Mouse (Mus musculus): ENCODE measurements at regions not wholly inside any gene's neighbourhood (a gene's known extent, or its start where the extent isn't known, plus 50 kb on each side); places are given as distances from the start of the nearest gene placed in this dataset.

DNA sequence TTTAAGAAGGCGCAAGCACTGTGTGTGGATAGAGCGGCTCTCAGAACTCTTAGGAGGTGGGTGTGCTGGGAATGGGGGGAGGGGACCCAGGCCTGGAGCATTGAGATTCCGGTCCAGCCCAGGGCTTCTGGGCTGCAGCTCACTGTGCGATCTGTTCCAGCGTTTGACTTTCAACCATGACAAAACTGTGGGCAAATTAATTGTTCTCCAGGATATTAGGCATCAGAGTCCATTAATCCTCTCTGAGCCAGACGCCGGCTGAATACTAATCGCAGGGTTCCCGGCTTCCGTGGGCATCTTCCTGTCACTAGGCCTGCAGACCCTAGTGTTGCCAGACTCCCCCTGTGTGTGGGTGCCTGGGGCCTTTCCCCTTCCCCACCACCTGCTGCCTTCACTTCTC, 73.3 kb upstream of the Gm26897 start:
- DNase-seq, result no peak

DNA sequence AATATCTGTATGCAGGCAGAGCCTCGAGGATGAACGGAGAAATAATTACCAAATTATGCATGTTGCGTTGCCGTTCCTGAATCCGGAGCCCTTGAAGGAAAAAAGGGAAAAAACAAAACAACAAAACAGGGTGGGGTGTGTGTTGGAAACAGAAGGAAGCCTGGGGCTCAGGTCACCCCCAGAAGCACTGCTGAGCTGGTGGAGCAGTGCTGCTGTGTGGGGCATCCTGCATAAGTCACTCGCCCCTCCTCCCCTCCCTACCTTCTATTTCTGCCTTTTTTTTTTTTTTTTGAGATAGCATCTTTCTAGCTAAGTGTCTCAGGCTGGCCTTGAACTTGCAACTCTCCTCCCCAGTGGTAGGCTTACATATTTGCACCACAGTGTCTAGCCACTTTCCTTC, 72.8 kb upstream of the Gm26897 start:
- no peak for DNase-seq

DNA sequence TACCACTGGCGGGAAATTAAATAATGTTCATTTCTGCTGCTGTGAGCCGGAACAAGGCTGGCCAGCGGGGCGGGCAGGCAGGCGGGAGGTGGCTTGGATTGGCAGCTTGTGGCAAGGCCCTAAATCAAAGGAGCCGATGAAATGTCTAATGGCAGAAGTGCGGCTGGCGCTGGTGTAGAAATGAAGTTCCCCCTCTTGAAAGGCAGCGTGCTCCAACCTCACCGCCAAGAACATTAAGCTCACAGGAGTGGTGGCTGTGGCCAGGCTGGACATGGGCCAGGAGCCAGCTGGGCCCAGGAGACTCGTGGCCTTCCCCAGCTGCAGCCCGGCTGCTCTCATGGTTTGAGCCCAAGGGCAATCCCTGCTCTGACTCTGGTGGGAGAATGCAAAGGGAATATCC, 71.8 kb upstream of the Gm26897 start:
- DNase-seq, result no peak

DNA sequence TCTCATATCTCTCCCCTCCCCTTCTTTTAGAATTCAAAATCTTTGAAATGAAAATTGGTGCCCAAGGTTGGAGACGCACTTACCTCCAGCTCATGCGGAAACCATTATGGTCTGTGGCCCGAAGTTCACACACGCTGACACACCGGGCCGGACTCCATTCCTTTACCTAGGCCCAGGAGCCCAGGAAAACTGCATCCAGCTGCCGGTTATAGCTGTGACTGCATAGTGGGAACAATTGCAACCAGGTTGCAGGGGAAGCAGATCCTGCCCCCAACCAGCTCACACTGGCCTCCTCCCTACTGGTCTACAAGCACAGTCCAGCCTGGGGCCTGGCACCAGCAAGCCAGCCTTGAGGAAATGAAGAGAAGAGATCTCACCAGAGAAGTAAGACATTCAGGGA, 69.9 kb upstream of the Gm26897 start:
- no peak for DNase-seq

DNA sequence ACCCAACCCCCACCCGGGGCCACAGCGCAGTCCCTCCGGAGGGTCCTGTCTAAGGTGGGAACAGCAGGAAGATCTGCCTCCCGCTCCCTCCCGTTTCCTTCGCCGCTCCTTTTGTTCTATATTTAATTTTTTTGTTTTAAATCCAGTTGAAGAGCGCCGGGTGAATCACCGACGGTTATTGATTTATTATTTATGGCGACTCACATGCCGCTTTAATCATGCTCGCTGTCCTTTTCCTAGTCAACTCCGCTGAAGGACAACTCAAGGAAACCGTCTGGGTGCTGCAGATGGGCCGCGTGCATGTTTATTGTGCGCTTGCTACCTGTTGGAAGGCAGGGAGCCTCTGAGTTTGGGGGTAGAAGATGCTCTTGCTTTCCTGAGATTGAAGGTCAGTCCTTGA, 68.3 kb upstream of the Gm26897 start:
- DNase-seq, result no peak

DNA sequence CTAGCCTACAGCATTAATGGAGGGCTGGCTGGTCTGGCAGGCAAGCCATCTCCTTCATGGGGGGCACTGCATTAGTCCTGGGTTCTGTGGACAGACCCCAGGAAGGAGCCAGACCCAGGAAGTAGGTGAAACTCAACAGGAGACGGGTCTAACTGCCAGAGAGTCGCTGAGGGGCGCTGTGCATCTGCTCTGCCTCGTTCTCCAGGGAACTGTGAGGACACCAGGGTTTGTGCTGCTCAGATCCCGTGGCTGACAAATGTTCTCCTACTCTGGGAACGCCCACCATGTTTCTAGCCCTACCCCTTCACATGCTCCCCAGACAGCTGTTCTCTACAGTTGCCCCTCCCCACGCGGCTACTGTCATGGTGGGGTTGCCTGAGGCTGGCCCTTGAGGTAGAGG, 67.7 kb upstream of the Gm26897 start:
- peak; percentile 32 for DNase-seq

DNA sequence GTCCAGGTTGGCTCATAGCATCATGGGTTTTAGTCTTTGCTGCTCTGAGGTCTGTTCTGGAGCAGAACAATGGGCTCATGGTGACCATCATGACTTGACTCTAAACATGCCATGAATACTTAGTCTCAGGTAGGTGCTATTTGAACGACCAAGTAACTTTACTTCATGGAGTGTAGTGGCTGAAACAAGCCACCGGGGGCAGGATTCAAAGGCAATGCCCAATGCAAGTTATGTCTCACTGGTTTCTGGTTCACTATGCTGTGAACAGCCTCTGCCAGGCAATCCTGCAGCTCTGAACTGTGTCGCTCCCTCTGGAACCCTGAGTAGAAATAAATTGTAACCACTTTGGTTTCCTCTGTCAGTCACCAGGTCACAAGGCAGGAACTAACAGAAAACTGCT, 65.8 kb upstream of the Gm26897 start:
- DNase-seq, result no peak

DNA sequence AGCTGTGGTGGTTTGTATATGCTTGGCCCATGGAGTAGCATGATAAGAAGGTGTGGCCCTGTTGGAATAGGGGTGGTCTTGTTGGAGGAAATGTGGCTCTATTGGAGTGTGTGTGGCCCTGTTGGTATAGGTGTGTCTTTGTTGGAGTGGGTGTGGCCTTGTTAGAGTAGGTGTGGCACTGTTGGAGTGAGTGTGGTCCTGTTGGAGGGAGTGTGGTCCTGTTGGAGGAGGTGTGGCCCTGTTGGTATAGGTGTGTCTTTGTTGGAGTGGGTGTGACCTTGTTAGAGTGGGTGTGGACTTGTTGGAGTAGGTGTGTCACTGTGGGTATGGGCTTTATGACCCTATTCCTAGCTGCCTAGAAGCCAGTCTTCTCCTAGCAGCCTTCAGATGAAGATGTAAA, 64.6 kb upstream of the Gm26897 start:
- no peak for DNase-seq

DNA sequence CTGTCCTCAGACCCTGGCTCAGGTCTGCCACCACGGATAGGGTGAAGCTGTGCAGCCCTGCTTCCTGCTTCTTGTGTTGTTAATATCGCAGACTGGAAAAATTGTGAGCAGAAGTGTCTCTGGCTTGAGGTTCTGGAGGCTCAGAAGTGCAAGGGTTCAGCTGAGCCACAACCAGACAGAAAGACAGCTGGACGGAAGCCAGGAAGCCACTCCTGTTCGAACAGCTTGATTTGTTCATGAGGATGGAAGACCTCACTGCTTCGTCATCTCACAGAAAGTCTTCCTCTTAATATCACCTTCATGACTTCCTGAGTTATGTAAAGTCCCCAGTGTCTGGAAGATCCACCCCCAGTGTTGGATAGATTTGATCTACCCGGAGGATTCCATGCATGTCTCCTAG, 62.0 kb upstream of the Gm26897 start:
- no peak for DNase-seq

DNA sequence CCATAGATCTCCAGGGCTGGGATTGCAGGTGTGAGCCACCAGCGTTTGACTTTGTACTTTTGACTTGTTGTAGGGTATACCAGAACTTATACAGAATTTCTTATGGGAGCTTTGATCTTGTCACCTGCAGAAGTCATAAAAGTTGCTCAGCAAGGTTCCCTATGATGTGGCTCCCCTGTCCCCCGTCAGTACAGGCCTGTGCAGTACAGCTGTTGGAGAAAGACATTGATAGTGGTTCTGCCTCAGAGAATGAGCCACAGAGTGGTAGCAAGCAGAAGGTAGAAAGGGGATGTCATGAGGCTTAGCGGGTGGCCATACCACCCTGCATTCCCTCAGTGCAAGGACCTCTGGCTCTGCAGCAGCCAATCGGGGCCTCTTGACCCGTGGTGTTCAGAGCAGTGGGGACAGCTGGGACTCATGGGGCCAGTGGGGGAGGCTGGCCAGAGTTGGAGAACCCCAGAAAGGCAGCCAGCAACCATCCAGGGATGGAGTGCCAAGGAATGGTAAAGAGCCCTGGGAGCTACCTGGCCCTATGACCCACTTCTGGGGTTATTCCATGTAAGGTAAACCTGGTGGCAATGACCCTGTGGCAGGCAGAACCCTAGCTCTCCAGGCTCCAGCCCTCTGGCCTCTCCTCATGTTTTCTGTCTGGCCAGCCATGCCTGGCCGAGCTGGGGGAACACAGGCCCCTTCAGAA, 58.6 kb upstream of the Gm26897 start:
- DNase-seq, result no peak

DNA sequence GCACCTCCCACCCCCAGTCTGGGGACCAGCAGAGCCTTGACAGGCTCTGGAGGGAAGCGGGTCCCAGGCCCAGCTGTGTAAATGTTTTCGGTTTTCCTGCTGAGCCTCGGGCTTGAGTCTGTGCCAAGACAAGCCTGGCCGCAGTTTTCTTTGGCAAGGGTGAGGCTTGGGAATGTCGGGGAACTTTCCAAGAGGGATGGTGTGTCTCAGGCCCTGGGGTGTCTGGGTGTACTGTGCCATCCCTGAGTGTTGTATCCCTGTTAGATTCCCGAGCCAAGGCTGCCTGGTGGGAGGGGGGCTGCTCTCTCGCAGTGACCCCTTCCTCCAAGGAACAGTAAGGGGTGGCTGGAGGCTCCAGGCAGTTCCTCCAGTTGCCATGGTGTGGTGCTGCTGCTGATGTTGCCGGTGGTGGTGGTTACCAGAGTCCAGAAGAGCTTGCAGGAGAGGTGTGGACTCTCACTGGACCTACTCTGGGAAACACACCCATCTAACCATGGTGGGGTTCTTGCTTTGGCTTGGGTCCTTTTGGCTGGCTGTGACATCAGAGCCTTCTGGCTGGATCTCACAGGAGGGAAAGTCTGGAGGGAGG, 58.0 kb upstream of the Gm26897 start:
- DNase-seq, result no peak

DNA sequence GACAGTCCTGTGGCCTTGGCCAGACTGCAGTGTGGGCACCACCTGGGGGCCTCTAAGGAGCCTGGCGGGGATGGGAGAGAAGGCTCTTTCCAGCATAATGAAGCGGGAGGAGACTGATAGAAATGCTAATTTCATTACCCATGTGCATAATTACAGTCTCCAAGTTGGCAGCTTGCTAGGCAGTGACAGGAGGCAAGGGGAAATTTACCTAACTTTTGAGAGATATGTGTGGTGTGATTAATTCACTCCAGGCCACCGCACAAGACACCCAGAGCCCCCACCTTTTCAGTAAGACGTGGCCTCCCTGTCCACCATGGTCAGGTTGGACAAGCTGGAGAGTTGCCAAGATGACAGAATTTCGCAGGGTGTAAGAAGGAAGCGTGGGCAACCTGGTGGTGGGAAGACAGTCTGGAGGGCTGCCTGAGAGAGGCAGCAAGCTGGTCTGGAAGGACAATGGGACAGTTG, 55.8 kb upstream of the Gm26897 start:
- peak; percentile 49 for DNase-seq

DNA sequence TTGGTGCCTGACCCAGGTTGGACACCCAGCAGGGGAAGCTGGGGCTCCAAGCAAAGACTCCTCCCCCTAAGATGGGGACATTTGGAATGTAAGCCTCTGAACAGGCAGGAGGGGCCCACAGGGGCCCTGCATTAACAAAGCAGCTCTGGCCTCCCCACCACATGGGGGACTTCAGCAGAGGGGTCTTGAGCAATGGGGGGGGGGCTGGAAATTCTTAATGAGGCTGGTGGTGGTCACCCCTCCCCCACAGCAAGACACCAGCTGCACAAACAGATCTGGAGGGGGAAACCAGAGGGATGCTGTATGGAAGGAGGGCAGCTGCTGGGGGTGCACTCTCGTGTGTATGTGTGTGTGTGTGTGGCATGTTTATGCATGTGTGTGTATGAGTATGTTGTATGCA, 55.2 kb upstream of the Gm26897 start:
- DNase-seq, result no peak

DNA sequence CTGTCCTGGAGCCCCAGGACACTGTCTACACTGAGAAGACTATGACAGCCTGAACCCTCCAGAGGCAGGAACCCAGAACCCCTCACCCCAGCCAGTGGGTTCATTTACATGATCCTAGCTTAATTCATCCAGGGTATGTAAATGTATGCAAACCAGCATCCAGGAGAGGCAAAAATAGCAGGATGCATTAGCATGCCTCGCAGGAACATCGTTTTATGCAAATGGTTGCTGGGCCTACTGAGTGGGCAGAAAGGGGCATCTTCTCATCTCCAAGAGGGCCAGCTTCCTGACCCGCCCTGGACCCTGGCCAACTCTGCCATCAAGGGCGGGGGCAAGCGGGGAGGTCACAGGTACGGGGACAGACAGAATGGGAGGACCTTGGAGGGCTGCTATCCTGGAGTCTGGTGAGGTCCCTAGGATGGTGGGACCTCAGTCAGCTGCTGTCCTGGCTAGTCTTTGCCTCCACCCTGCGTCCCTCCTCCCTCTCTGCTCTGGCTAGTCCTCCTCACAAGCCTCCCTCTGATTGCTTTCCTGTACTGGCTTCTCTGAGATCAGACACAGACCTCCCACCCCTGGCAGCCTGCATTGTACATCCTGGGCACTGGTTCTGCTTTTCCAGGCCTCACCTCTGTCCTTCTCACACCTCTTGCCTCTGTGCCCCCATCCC, 52.2 kb upstream of the Gm26897 start:
- DNase-seq, result peak; percentile 29

DNA sequence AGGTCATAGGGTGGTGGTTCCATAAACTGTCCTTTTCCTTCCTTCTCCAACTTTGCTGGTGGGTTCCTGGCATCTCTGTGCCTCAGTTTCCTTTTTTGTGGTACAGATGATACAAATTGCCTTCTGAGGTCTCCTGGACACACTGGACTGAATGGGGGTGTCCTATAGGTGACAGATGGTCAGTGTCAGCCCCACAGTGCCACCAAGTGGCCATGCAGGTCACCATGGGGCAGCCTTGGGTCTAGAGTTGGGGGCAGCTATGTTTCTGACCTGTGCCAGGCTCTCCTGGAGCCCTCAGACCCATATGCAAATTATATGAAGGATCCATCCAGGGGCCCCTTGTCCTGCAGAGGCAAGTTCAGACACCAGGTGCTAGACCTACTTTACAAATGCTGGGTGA, 50.8 kb upstream of the Gm26897 start:
- DNase-seq, result no peak

Measured in layer of hippocampus, adult 9-11 months (tissue).